ENCODE assay signal across 23 mouse cellular contexts in genomic region chr4:70783487-70783886, GRCm38 (mm10).
DNase-seq lines count a peak whose midpoint lies in the region; ATAC-seq and TF ChIP-seq lines count a peak whose summit lies in the region.
"Had no signal": no experiment of that assay in that cellular context is flagged by ENCODE, and none has a peak within 500 bp of the region (broad histone marks: within the 10 kb centered on the region; RNA-seq: fewer than 3 reads in every experiment).

No protein-coding gene starts in this region.

- H3K27ac ChIP-seq in gastrocnemius, adult 2 months = no peak overlapping the region
- H3K27ac ChIP-seq in lung, embryonic 14.5 days (ENCODE audit: low read depth) = no peak overlapping the region
- H3K27ac ChIP-seq in midbrain, postnatal 0 days (ENCODE audit: low read depth, low read length) = no peak overlapping the region
- no peak overlapping the region for H3K27ac ChIP-seq in stomach, postnatal 0 days (replicated peaks)
- H3K27ac ChIP-seq: embryonic facial prominence, embryonic 15.5 days; hindbrain, embryonic 10.5 days; limb, embryonic 12.5 days had no signal

- DNase-seq in gastrocnemius, adult 2 months = no peak
- no peak for DNase-seq in gastrocnemius, postnatal 36 days
- DNase-seq in lung, embryonic 14.5 days = peak; percentile 39
- no peak for DNase-seq in lung, postnatal 14 days
- peak; percentile 8 for DNase-seq in midbrain, postnatal 0 days (ENCODE audit: low spot score)
- DNase-seq in stomach, postnatal 0 days (ENCODE audit: low spot score) = no peak
- DNase-seq: adrenal gland, adult 8-10 months; cerebellum, adult 18-20 months; cerebellum, postnatal 14 days; gastrocnemius, postnatal 10 days; heart, adult 11 months; kidney, adult 18-20 months; kidney, postnatal 10 days; liver, postnatal 0 days; lung, postnatal 10 days; thymus, postnatal 14 days had no signal

- intact Hi-C loops in gastrocnemius, adult 2 months (cut with DNase I) = no loop called here
- intact Hi-C loops in gastrocnemius, postnatal 36 days (cut with DNase I) = no loop called here

- TF ChIP-seq CTCF in gastrocnemius, adult 2 months (IDR thresholded peaks at IDR 0.05) = 0 out of 2 replicates have a peak, but pooled peaks have one; percentile 1
- peak; percentile 27 for TF ChIP-seq CTCF in lung, embryonic 14.5 days (IDR thresholded peaks at IDR 0.05; ENCODE audit: low read depth)
- TF ChIP-seq CTCF in midbrain, postnatal 0 days (IDR thresholded peaks at IDR 0.05) = peak; percentile 58
- peak; percentile 48 for TF ChIP-seq CTCF in stomach, postnatal 0 days (IDR thresholded peaks at IDR 0.05; ENCODE audit: low read depth)

- H3K4me1 ChIP-seq in lung, embryonic 14.5 days (ENCODE audit: insufficient read depth) = no peaks in the 10 kb centered on the region
- no peaks in the 10 kb centered on the region for H3K4me1 ChIP-seq in midbrain, postnatal 0 days (ENCODE audit: insufficient read depth, low read length)
- H3K4me1 ChIP-seq in stomach, postnatal 0 days (replicated peaks; ENCODE audit: control insufficient read depth, insufficient read depth) = no peaks in the 10 kb centered on the region
- H3K4me1 ChIP-seq: embryonic facial prominence, embryonic 15.5 days; hindbrain, embryonic 10.5 days; limb, embryonic 12.5 days had no signal

- H3K36me3 ChIP-seq in lung, embryonic 14.5 days (ENCODE audit: insufficient read depth) = no peaks in the 10 kb centered on the region
- H3K36me3 ChIP-seq in midbrain, postnatal 0 days (ENCODE audit: insufficient read depth, low read length) = no peaks in the 10 kb centered on the region
- H3K36me3 ChIP-seq in stomach, postnatal 0 days (ENCODE audit: control insufficient read depth, insufficient read depth, low read length) = no peaks in the 10 kb centered on the region
- H3K36me3 ChIP-seq: embryonic facial prominence, embryonic 15.5 days; hindbrain, embryonic 10.5 days; limb, embryonic 12.5 days had no signal

- WGBS in lung, embryonic 14.5 days = 46% methylated on average over 2 of the region's 2 CpGs
- 45% methylated on average over 2 of the region's 2 CpGs for WGBS in midbrain, postnatal 0 days
- WGBS in stomach, postnatal 0 days = 39% methylated on average over 2 of the region's 2 CpGs

- no peak for ATAC-seq in lung, embryonic 14.5 days (ENCODE audit: insufficient read depth)
- ATAC-seq in midbrain, postnatal 0 days (ENCODE audit: low FRiP score) = no peak
- no peak for ATAC-seq in stomach, postnatal 0 days (ENCODE audit: low FRiP score, low TSS enrichment)
- no peak for ATAC-seq in erythroblast, adult 5-6 weeks (replicated peaks; ENCODE audit: low FRiP score, poor library complexity, severe bottlenecking)
- ATAC-seq: activated CD4-positive, CD25-positive, alpha-beta regulatory T cell, adult 4 months; liver, postnatal 0 days had no signal

- no peak for TF ChIP-seq EP300 in stomach, postnatal 0 days (optimal IDR thresholded peaks at IDR 0.05)

- no peak overlapping the region for H3K9ac ChIP-seq in lung, embryonic 14.5 days
- H3K9ac ChIP-seq in midbrain, postnatal 0 days (replicated peaks; ENCODE audit: low read length, poor library complexity, severe bottlenecking) = no peak overlapping the region
- no peak overlapping the region for H3K9ac ChIP-seq in stomach, postnatal 0 days (ENCODE audit: low read length)
- H3K9ac ChIP-seq: embryonic facial prominence, embryonic 15.5 days; limb, embryonic 12.5 days; liver, postnatal 0 days had no signal

- H3K27me3 ChIP-seq in lung, embryonic 14.5 days (ENCODE audit: insufficient read depth, low read length) = no peaks in the 10 kb centered on the region
- no peaks in the 10 kb centered on the region for H3K27me3 ChIP-seq in midbrain, postnatal 0 days (ENCODE audit: insufficient read depth, low read length)
- H3K27me3 ChIP-seq in stomach, postnatal 0 days (ENCODE audit: control insufficient read depth, insufficient read depth, low read length) = no peaks in the 10 kb centered on the region
- H3K27me3 ChIP-seq: embryonic facial prominence, embryonic 15.5 days; limb, embryonic 12.5 days had no signal

- no peak overlapping the region for H3K4me3 ChIP-seq in gastrocnemius, adult 2 months
- no peak overlapping the region for H3K4me3 ChIP-seq in lung, embryonic 14.5 days (ENCODE audit: low read depth, low read length)
- no peak overlapping the region for H3K4me3 ChIP-seq in midbrain, postnatal 0 days (ENCODE audit: low read depth, low read length)
- no peak overlapping the region for H3K4me3 ChIP-seq in stomach, postnatal 0 days (ENCODE audit: low read depth, low read length)
- H3K4me3 ChIP-seq: embryonic facial prominence, embryonic 15.5 days; hindbrain, embryonic 10.5 days; limb, embryonic 12.5 days had no signal

- H3K4me2 ChIP-seq in lung, embryonic 14.5 days = no peak overlapping the region
- H3K4me2 ChIP-seq in midbrain, postnatal 0 days (ENCODE audit: low read depth, low read length, poor library complexity, severe bottlenecking) = no peak overlapping the region
- no peak overlapping the region for H3K4me2 ChIP-seq in stomach, postnatal 0 days (replicated peaks; ENCODE audit: low read depth)
- H3K4me2 ChIP-seq: embryonic facial prominence, embryonic 15.5 days; heart, embryonic 11.5 days; limb, embryonic 12.5 days; liver, embryonic 11.5 days had no signal

- H3K9me3 ChIP-seq in lung, embryonic 14.5 days (ENCODE audit: low read depth, low read length) = no peaks in the 10 kb centered on the region
- no peaks in the 10 kb centered on the region for H3K9me3 ChIP-seq in midbrain, postnatal 0 days (ENCODE audit: low read length)
- no peaks in the 10 kb centered on the region for H3K9me3 ChIP-seq in stomach, postnatal 0 days (ENCODE audit: control insufficient read depth, low read length)
- H3K9me3 ChIP-seq: embryonic facial prominence, embryonic 15.5 days; hindbrain, embryonic 10.5 days; limb, embryonic 12.5 days had no signal

Comparison
In these comparisons a context has a peak if more than half of its experiments do, and no peak if none do; other contexts are left out.
1. DNase-seq: peak in lung, embryonic 14.5 days (single experiment) and midbrain, postnatal 0 days (single experiment); none in gastrocnemius, adult 2 months (single experiment), gastrocnemius, postnatal 36 days (0 of 2), lung, postnatal 14 days (single experiment) and stomach, postnatal 0 days (single experiment).
2. CTCF ChIP-seq: peak in every context shown above with its lines; median percentile 58 in midbrain, postnatal 0 days; 48 in stomach, postnatal 0 days; 27 in lung, embryonic 14.5 days; 1 in gastrocnemius, adult 2 months.